Mouse (Mus musculus): ENCODE data around the gene Rps17. TPM values are rescaled to one million over a fixed set of nuclear protein-coding genes. Genes with fewer than 3 reads are reported as not detected.
A peak's percentile ranks its signal among the peaks of the same experiment; 100 is the strongest.

Gene Rps17
- total RNA-seq, 1 experiment from 2014 or later, result 1,545 TPM

- ATAC-seq (replicated peaks; ENCODE audit: insufficient number of reproducible peaks, low FRiP score, low TSS enrichment, poor library complexity, severe bottlenecking), result no peak
Measured at GRCm38 (mm10) chr7:81337785-81338521, 7.1 kb downstream of the Rps17 start.

GRCm38 (mm10) chr7:81336432-81336786, 8.6 kb downstream of the Rps17 start:
- ATAC-seq (replicated peaks; ENCODE audit: insufficient number of reproducible peaks, low FRiP score, low TSS enrichment, poor library complexity, severe bottlenecking), result no peak

- no peak for ATAC-seq (replicated peaks; ENCODE audit: insufficient number of reproducible peaks, low FRiP score, low TSS enrichment, poor library complexity, severe bottlenecking)
Measured at GRCm38 (mm10) chr7:81335705-81336431, 9.2 kb downstream of the Rps17 start.

GRCm38 (mm10) chr7:81331851-81332250, 13.2 kb downstream of the Rps17 start:
- ATAC-seq (replicated peaks; ENCODE audit: insufficient number of reproducible peaks, low FRiP score, low TSS enrichment, poor library complexity, severe bottlenecking), result no peak

GRCm38 (mm10) chr7:81330767-81331166, 14.3 kb downstream of the Rps17 start:
- no peak for ATAC-seq (replicated peaks; ENCODE audit: insufficient number of reproducible peaks, low FRiP score, low TSS enrichment, poor library complexity, severe bottlenecking)

GRCm38 (mm10) chr7:81327661-81328060, 17.4 kb downstream of the Rps17 start:
- no peak for ATAC-seq (replicated peaks; ENCODE audit: insufficient number of reproducible peaks, low FRiP score, low TSS enrichment, poor library complexity, severe bottlenecking)

GRCm38 (mm10) chr7:81326859-81327258, 18.2 kb downstream of the Rps17 start:
- no peak for ATAC-seq (replicated peaks; ENCODE audit: insufficient number of reproducible peaks, low FRiP score, low TSS enrichment, poor library complexity, severe bottlenecking)

GRCm38 (mm10) chr7:81326043-81326442, 19.0 kb downstream of the Rps17 start:
- no peak for ATAC-seq (replicated peaks; ENCODE audit: insufficient number of reproducible peaks, low FRiP score, low TSS enrichment, poor library complexity, severe bottlenecking)

GRCm38 (mm10) chr7:81321776-81322175, 23.3 kb downstream of the Rps17 start:
- ATAC-seq (replicated peaks; ENCODE audit: insufficient number of reproducible peaks, low FRiP score, low TSS enrichment, poor library complexity, severe bottlenecking), result no peak

GRCm38 (mm10) chr7:81319749-81320148, 25.3 kb downstream of the Rps17 start:
- ATAC-seq (replicated peaks; ENCODE audit: insufficient number of reproducible peaks, low FRiP score, low TSS enrichment, poor library complexity, severe bottlenecking), result 0 out of 2 replicates have a peak, but pooled peaks have one; percentile 14

- no peak for ATAC-seq (replicated peaks; ENCODE audit: insufficient number of reproducible peaks, low FRiP score, low TSS enrichment, poor library complexity, severe bottlenecking)
Measured at GRCm38 (mm10) chr7:81315583-81315982, 29.5 kb downstream of the Rps17 start.

GRCm38 (mm10) chr7:81311581-81311980, 33.5 kb downstream of the Rps17 start:
- ATAC-seq (replicated peaks; ENCODE audit: insufficient number of reproducible peaks, low FRiP score, low TSS enrichment, poor library complexity, severe bottlenecking), result no peak

GRCm38 (mm10) chr7:81311130-81311529, 33.9 kb downstream of the Rps17 start:
- no peak for ATAC-seq (replicated peaks; ENCODE audit: insufficient number of reproducible peaks, low FRiP score, low TSS enrichment, poor library complexity, severe bottlenecking)

- ATAC-seq (replicated peaks; ENCODE audit: insufficient number of reproducible peaks, low FRiP score, low TSS enrichment, poor library complexity, severe bottlenecking), result no peak
Measured at GRCm38 (mm10) chr7:81309247-81309646, 35.8 kb downstream of the Rps17 start.

- ATAC-seq (replicated peaks; ENCODE audit: insufficient number of reproducible peaks, low FRiP score, low TSS enrichment, poor library complexity, severe bottlenecking), result no peak
Measured at GRCm38 (mm10) chr7:81307735-81308134, 37.3 kb downstream of the Rps17 start.

GRCm38 (mm10) chr7:81304675-81305074, 40.4 kb downstream of the Rps17 start:
- no peak for ATAC-seq (replicated peaks; ENCODE audit: insufficient number of reproducible peaks, low FRiP score, low TSS enrichment, poor library complexity, severe bottlenecking)

GRCm38 (mm10) chr7:81304100-81304499, 41.0 kb downstream of the Rps17 start:
- ATAC-seq (replicated peaks; ENCODE audit: insufficient number of reproducible peaks, low FRiP score, low TSS enrichment, poor library complexity, severe bottlenecking), result no peak

- peak; percentile 40; the same call in 1 of the 2 replicates for ATAC-seq (replicated peaks; ENCODE audit: insufficient number of reproducible peaks, low FRiP score, low TSS enrichment, poor library complexity, severe bottlenecking)
Measured at GRCm38 (mm10) chr7:81303682-81304081, 41.4 kb downstream of the Rps17 start.

- no peak for ATAC-seq (replicated peaks; ENCODE audit: insufficient number of reproducible peaks, low FRiP score, low TSS enrichment, poor library complexity, severe bottlenecking)
Measured at GRCm38 (mm10) chr7:81301323-81301722, 43.7 kb downstream of the Rps17 start.

GRCm38 (mm10) chr7:81298206-81298605, 46.8 kb downstream of the Rps17 start:
- ATAC-seq (replicated peaks; ENCODE audit: insufficient number of reproducible peaks, low FRiP score, low TSS enrichment, poor library complexity, severe bottlenecking), result no peak

All from monocyte, adult 5-6 weeks (primary cell).